Mouse (Mus musculus) intestine, embryonic 14.5 days (tissue): ENCODE data around the gene Myo1f. TPM values are rescaled to one million over a fixed set of nuclear protein-coding genes. Genes with fewer than 3 reads are reported as not detected.
A peak's percentile ranks its signal among the peaks of the same experiment; 100 is the strongest.

ENCODE experiments used
- ATAC-seq: fragments of 200-750 bp; cut with Nextera tagmentation; replicated peaks from 2 replicates; pipeline ENCODE4 v1.8.0; 2017; ENCODE audit warnings: low read depth, moderate number of reproducible peaks, moderate TSS enrichment, moderate library complexity; ENCODE audit not compliant: low FRiP score, low TSS enrichment
- DNase-seq: peaks from one replicate; pipeline ENCODE4 v3.0.0-alpha.2; 2018; ENCODE audit warnings: low spot score
- H3K27ac ChIP-seq: fragments of 300-500 bp; sonication (generic); 2 replicates; pipeline ENCODE4 v1.5.1; 2014; ENCODE audit warnings: low read depth, mild to moderate bottlenecking, control low read depth
- H3K27me3 ChIP-seq: fragments of 300-500 bp; sonication (generic); replicated peaks from 2 replicates; pipeline ENCODE4 v1.6.1; 2014; ENCODE audit warnings: low read length, control low read depth; ENCODE audit not compliant: control insufficient read depth, insufficient read depth
- H3K36me3 ChIP-seq: fragments of 300-500 bp; sonication (generic); 2 replicates; pipeline ENCODE4 v1.6.1; 2014; ENCODE audit warnings: low read length, control low read depth; ENCODE audit not compliant: control insufficient read depth, insufficient read depth
- H3K4me1 ChIP-seq: fragments of 300-500 bp; sonication (generic); replicated peaks from 2 replicates; pipeline ENCODE4 v1.6.1; 2014; ENCODE audit warnings: low read length, control low read depth, mixed read lengths; ENCODE audit not compliant: control insufficient read depth, insufficient read depth
- H3K4me2 ChIP-seq: fragments of 300-500 bp; sonication (generic); 2 replicates; pipeline ENCODE4 v1.6.1; 2014; ENCODE audit warnings: low read length
- H3K4me3 ChIP-seq: fragments of 300-500 bp; sonication (generic); 2 replicates; pipeline ENCODE4 v1.5.1; 2014; ENCODE audit warnings: low read depth, low read length, control low read depth, mixed read lengths
- H3K9ac ChIP-seq: fragments of 300-500 bp; sonication (generic); 2 replicates; pipeline ENCODE4 v1.6.1; 2014; ENCODE audit warnings: mild to moderate bottlenecking, low read length
- H3K9me3 ChIP-seq: fragments of 300-500 bp; sonication (generic); 2 replicates; pipeline ENCODE4 v1.6.1; 2016; ENCODE audit warnings: low read length, control low read depth; ENCODE audit not compliant: control insufficient read depth
- WGBS: fragments of 180-500 bp; shearing (Covaris S2); extraction: QIAGEN DNeasy Blood & Tissue Kit; methylation state at CpG from one replicate; pipeline ENCODE4 v1.1.7; 2014; 5-methylcytosine and 5-hydroxymethylcytosine counted together
- polyA plus RNA-seq: library from polyadenylated mRNA; unstranded; fragments of >200 nt; fragmentation: Nextera tagmentation; extraction: Ambion mirVana; gene quantifications from 2 replicates; pipeline ENCODE4 v1.2.1, GENCODE M21; 2014

Gene Myo1f
- polyA plus RNA-seq, 1 experiment from 2014 or later: 3.1 TPM

DNA sequence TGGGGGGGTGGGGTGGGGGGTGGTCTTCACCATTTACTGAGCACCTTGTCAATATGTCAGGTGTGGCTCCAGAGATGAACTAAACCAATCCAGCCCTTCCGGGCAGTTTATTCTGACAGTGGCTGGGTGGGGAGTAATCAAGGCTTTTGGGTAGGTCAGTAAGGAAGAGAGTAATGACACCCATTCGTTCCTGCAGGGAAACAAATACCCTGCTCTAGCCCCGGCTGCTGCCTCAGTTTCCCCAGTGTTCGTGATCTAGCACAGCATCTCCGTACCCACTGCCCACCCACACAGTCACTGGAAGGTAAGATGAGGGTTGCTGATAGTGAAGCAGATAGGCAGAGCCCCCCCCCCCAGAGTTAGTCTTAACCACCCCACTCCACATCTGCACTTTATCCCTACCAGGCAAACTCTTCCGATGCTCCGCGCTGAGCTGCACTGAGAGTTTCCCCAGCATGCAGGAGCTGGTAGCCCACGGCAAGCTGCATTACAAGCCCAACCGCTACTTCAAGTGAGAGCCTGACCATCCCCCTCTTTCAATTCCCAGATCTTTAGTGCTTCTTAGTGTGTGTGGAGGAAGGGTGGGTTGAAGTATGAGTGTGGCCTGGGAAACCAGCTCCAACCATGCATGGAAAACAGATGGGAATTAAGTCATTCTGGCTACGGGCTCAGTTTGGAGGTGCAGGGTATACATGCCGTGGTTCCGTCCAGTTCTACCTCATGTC lies 74.8 kb downstream of the Myo1f start:
- ATAC-seq: no peak
- Histone ChIP-seq H3K27me3 (no peaks in the 10 kb centered on the region), H3K4me3 (no peak overlapping the region), H3K9me3 (no peaks in the 10 kb centered on the region), H3K36me3 (peaks cover 17% of the 10 kb centered on the region), H3K4me2 (peak overlapping the region; percentile 83; the same call in 1 of the 2 replicates), H3K4me1 (peaks cover 12% of the 10 kb centered on the region), H3K9ac (no peak overlapping the region), H3K27ac (no peak overlapping the region)
- no peak for DNase-seq
- 80% methylated on average over 13 of the region's 13 CpGs for WGBS

DNA sequence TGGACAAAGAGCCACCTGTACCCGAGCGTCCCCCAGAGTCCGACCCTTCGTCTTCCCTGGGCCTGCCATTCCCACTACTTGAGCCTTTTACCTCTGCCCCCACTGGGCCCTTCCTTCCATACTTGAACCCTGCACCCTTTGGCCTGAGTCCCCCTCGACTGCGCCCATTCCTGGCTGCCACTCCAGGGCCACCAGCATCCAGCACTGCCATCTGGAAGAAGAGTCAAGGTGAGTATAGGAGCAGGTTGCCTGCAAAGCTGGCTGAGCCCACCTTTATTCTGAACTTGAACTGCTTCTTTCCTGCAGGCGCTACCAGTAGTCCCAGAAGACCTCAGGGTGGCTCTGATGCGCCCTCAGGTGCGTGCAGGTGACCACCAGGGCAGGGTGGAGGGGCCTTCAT lies 75.7 kb downstream of the Myo1f start:
- ATAC-seq (no peak), DNase-seq (no peak)
- peaks cover 12% of the 10 kb centered on the region for H3K4me1 ChIP-seq
- no peaks in the 10 kb centered on the region for H3K9me3 ChIP-seq
- no peak overlapping the region for H3K27ac ChIP-seq
- whole genome bisulfite sequencing: 93% methylated on average over 9 of the region's 9 CpGs
- H3K9ac ChIP-seq: no peak overlapping the region
- no peak overlapping the region for H3K4me3 ChIP-seq
- no peaks in the 10 kb centered on the region for H3K27me3 ChIP-seq
- H3K4me2 ChIP-seq: no peak overlapping the region
- peaks cover 17% of the 10 kb centered on the region for H3K36me3 ChIP-seq

- H3K9me3 ChIP-seq: no peaks in the 10 kb centered on the region
- no peak for ATAC-seq
- no peaks in the 10 kb centered on the region for H3K27me3 ChIP-seq
- peaks cover 17% of the 10 kb centered on the region for H3K36me3 ChIP-seq
- no peak overlapping the region for H3K9ac ChIP-seq
- H3K4me3 ChIP-seq: no peak overlapping the region
- peaks cover 12% of the 10 kb centered on the region for H3K4me1 ChIP-seq
- no peak for DNase-seq
- H3K4me2 ChIP-seq: no peak overlapping the region
- WGBS: 81% methylated on average over 5 of the region's 5 CpGs
- H3K27ac ChIP-seq: no peak overlapping the region
Observed at GRCm38 (mm10) chr17:33631796-33632195, 76.3 kb downstream of the Myo1f start.

DNA sequence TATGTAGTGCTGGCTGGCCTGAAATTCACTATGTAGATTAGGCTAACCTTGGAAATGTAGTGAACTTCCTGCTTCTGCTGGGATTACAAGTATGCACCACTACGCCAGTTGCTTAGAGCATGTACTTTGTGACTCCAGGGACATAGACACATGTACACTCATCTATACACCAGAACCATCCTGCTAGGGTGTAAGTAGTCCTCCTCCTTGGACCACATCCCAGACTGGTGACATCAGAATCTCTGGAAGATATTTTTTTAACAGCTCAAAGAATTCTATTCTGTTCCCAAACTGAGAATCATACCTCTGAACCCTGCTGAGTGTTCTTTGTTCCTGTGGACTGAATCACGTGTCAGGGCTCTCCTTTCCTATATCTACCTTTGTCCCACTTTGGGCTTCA lies 81.5 kb downstream of the Myo1f start:
- H3K4me1 ChIP-seq: no peaks in the 10 kb centered on the region
- H3K27me3 ChIP-seq: no peaks in the 10 kb centered on the region
- H3K4me3 ChIP-seq: no peak overlapping the region
- H3K9ac ChIP-seq: no peak overlapping the region
- H3K27ac ChIP-seq: no peak overlapping the region
- DNase-seq (no peak), ATAC-seq (no peak)
- H3K4me2 ChIP-seq: no peak overlapping the region
- H3K9me3 ChIP-seq: no peaks in the 10 kb centered on the region
- WGBS: 90% methylated on average over 2 of the region's 2 CpGs
- H3K36me3 ChIP-seq: peaks cover 3% of the 10 kb centered on the region

DNA sequence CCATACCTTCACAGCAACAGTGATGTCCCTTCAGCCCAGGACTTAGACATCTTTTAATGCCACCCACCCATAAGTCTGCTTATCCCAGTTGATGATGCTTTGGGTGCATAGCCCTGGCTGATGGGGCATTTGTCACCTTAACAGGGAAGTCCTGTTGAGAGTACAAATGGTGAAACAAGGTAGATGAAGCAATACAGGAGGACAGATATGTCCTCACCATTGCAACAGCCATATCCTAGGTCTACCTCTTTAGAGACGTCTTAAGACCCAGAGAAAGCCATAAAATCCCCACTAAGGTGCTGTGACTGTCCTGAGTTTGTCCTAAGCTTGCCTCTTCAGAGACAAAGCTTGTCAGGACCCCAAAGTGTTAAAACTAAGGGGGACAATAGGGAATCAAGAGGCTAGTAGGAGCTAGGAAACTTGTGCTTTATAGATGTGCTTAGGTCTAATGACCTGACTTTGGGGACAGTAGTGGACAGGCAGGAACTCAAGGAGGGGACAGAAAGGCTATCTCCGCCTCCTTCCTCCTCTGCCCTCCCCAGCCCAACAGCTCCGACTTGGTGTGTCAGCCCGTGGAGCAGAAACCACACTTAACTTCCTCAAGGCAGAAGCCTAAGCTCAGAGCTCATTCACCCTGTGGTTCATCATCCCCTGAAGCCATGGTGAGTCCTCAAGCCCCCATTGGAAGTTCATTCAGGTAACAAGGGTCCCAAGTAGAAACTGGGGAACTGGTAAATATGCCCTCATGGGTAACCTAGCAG lies 82.2 kb downstream of the Myo1f start, which contains the start of gene Pram1:
Pram1 (plus strand) TSS at position 541 of the 761 bp plus-strand sequence.
- H3K9ac ChIP-seq: no peak within 1 kb of the TSS
- H3K27ac ChIP-seq: no peak within 1 kb of the TSS
- H3K9me3 ChIP-seq: no peaks in the 10 kb centered on the region
- H3K36me3 ChIP-seq: 0 out of 2 replicates have a peak, but pooled peaks cover 8% of the 10 kb centered on the region
- DNase-seq (no peak), ATAC-seq (no peak)
- H3K4me3 ChIP-seq: no peak within 1 kb of the TSS
- H3K4me1 ChIP-seq: no peaks in the 10 kb centered on the region
- H3K4me2 ChIP-seq: no peak within 1 kb of the TSS
- no peaks in the 10 kb centered on the region for H3K27me3 ChIP-seq
- 88% methylated on average over 4 of the region's 4 CpGs for WGBS

DNA sequence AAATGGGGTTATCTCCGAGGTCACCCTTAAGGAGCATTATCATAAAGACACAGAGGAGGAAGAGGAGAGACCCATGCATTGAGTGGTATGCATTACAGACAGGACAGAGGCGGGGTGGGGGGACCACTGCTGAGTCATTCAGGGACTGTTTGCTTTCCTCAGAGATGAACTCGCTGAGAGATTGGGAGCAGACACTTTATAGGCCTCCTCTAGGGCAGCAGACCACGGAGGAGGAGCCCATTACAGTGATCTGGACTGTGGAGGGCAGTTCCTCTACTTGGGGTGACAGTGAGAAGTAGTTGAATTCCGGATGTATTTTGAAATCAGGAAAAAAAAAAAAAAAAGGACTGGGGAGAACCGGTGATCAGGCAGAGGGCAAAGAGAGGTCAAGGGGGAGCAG lies 84.2 kb downstream of the Myo1f start:
- DNase-seq: no peak
- no peak overlapping the region for H3K4me3 ChIP-seq
- no peak for ATAC-seq
- H3K36me3 ChIP-seq: peaks cover 22% of the 10 kb centered on the region
- WGBS: 57% methylated on average over 6 of the region's 6 CpGs
- H3K4me1 ChIP-seq: no peaks in the 10 kb centered on the region
- no peaks in the 10 kb centered on the region for H3K9me3 ChIP-seq
- H3K27ac ChIP-seq: no peak overlapping the region
- H3K27me3 ChIP-seq: no peaks in the 10 kb centered on the region
- no peak overlapping the region for H3K9ac ChIP-seq
- H3K4me2 ChIP-seq: no peak overlapping the region

DNA sequence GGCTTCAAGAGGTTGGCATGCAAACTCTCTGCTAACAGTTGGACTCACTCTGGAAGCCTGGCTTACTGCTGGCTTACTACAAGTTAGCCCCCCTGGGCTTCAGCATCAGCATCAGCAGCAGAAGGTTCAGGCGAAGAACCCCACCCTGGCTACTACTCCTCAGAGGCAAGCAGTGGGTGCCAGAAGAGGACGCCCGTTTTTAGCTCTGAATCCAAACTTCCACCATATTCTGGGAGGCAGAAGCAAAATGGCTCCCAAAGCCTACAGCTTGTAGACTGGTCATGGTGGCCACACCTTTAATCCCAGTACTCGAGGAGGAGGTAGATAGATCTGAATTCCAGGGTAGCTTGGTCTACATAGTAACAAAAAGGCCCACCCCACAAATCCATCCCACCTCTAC lies 88.6 kb downstream of the Myo1f start:
- H3K9ac ChIP-seq: no peak overlapping the region
- H3K36me3 ChIP-seq: peaks cover 65% of the 10 kb centered on the region
- no peak for ATAC-seq
- H3K4me1 ChIP-seq: no peaks in the 10 kb centered on the region
- no peak overlapping the region for H3K27ac ChIP-seq
- no peak for DNase-seq
- H3K9me3 ChIP-seq: no peaks in the 10 kb centered on the region
- H3K27me3 ChIP-seq: no peaks in the 10 kb centered on the region
- H3K4me2 ChIP-seq: no peak overlapping the region
- WGBS: 97% methylated on average over 4 of the region's 4 CpGs
- H3K4me3 ChIP-seq: no peak overlapping the region

- H3K4me1 ChIP-seq: no peaks in the 10 kb centered on the region
- H3K4me2 ChIP-seq: no peak overlapping the region
- H3K9me3 ChIP-seq: no peaks in the 10 kb centered on the region
- 93% methylated on average over 8 of the region's 8 CpGs for WGBS
- ATAC-seq (no peak), DNase-seq (no peak)
- H3K36me3 ChIP-seq: peaks cover 75% of the 10 kb centered on the region
- no peaks in the 10 kb centered on the region for H3K27me3 ChIP-seq
- no peak overlapping the region for H3K9ac ChIP-seq
- no peak overlapping the region for H3K4me3 ChIP-seq
- no peak overlapping the region for H3K27ac ChIP-seq
Observed at GRCm38 (mm10) chr17:33645073-33645472, 89.6 kb downstream of the Myo1f start.
